Mouse (Mus musculus): Measurements from ENCODE around the gene Gm11758.
"Not testable (repeated sequence)": the region's sequence is repeated elsewhere in the genome, so short reads cannot be mapped to it uniquely, and the experiment has no call there.

Gm11758 gene

DNA sequence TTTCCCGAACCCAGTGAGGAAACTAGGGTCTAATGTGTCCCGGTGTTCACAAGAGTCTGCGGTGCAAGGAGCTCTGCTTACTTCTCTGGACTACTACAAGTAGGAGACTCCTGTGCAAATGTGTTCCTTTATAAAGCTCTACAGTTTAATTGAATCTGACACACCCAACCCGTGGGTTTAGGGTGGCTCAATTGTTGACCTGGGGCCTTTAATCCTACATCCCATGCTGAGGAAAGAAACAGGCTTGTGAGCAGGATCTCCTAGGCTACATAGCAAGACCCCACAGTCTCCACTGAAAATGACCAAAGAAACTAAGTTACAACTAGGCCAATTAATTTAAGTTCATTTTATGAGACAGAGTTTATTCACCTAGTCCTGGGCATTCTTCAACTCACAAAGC, at the start of gene Gm11758:
Gene Gm11758, minus strand, starts transcription at position 101 of the 400 bp plus-strand sequence.
- DNase-seq (ENCODE audit: low spot score in 2 of 2): not testable (repeated sequence)

DNA sequence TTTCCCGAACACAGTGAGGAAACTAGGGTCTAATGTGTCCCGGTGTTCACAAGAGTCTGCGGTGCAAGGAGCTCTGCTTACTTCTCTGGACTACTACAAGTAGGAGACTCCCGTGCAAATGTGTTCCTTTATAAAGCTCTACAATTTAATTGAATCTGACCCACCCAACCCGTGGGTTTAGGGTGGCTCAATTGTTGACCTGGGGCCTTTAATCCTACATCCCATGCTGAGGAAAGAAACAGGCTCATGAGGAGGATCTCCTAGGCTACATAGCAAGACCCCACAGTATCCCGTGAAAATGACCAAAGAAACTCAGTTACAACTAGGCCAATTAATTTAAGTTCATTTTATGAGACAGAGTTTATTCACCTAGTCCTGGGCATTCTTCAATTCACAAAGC, 44.6 kb upstream of the Gm11758 start, which contains the start of gene Gm11756:
Gene Gm11756, minus strand, starts transcription at position 101 of the 400 bp plus-strand sequence.
- not testable (repeated sequence) for DNase-seq (ENCODE audit: low spot score in 2 of 2)

DNA sequence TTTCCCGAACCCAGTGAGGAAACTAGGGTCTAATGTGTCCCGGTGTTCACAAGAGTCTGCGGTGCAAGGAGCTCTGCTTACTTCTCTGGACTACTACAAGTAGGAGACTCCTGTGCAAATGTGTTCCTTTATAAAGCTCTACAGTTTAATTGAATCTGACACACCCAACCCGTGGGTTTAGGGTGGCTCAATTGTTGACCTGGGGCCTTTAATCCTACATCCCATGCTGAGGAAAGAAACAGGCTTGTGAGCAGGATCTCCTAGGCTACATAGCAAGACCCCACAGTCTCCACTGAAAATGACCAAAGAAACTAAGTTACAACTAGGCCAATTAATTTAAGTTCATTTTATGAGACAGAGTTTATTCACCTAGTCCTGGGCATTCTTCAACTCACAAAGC, 29.8 kb upstream of the Gm11758 start, which contains the start of gene Gm13871:
Gene Gm13871, minus strand, starts transcription at position 101 of the 400 bp plus-strand sequence.
- DNase-seq (ENCODE audit: low spot score in 2 of 2): not testable (repeated sequence)

DNA sequence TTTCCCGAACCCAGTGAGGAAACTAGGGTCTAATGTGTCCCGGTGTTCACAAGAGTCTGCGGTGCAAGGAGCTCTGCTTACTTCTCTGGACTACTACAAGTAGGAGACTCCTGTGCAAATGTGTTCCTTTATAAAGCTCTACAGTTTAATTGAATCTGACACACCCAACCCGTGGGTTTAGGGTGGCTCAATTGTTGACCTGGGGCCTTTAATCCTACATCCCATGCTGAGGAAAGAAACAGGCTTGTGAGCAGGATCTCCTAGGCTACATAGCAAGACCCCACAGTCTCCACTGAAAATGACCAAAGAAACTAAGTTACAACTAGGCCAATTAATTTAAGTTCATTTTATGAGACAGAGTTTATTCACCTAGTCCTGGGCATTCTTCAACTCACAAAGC, 14.9 kb upstream of the Gm11758 start, which contains the start of gene Gm11757:
Gene Gm11757, minus strand, starts transcription at position 101 of the 400 bp plus-strand sequence.
- DNase-seq (ENCODE audit: low spot score in 2 of 2): not testable (repeated sequence)

DNA sequence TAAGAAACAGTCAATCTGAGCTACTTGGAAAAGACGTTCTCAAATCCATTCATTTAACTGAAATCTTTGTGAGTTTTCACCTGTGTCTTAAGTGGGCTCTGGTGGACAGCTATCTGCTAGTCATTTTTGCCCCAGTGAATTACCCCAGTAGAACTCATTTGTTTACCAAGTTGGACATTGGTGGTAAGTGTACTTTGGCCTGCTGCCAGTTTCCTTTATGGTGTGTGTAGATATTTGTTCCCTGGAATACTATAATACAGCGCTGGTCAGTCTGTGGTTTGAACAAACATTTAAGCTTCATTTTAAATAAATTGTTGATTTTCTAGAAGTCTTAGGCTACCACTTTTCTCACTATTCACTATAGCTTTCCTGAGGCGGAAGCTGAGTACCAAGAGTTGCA, 49.5 kb downstream of the Gm11758 start:
- no peak for DNase-seq (ENCODE audit: low spot score in 2 of 2)

All from right cerebral cortex, postnatal 36 days (tissue).